Mouse (Mus musculus) midbrain, embryonic 15.5 days (tissue): Measurements from ENCODE around the gene Bahd1. TPM values are rescaled to one million over a fixed set of nuclear protein-coding genes. Genes with fewer than 3 reads are reported as not detected.

Source experiments
- ATAC-seq: fragments of 200-750 bp; cut with Nextera tagmentation; replicated peaks from 2 replicates; pipeline ENCODE4 v1.8.0; 2017; ENCODE audit warnings: moderate TSS enrichment
- H3K27ac ChIP-seq: fragments of 300-500 bp; sonication (generic); 2 replicates; pipeline ENCODE4 v1.5.1; 2015; ENCODE audit warnings: mild to moderate bottlenecking, inconsistent platforms
- H3K27me3 ChIP-seq: fragments of 300-500 bp; sonication (generic); replicated peaks from 2 replicates; pipeline ENCODE4 v1.6.1; 2015; ENCODE audit warnings: inconsistent platforms
- H3K36me3 ChIP-seq: fragments of 300-500 bp; sonication (generic); replicated peaks from 2 replicates; pipeline ENCODE4 v1.6.1; 2015; ENCODE audit warnings: inconsistent platforms
- H3K4me1 ChIP-seq: fragments of 300-500 bp; sonication (generic); 2 replicates; pipeline ENCODE4 v1.6.1; 2015; ENCODE audit warnings: inconsistent platforms
- H3K4me2 ChIP-seq: fragments of 300-500 bp; sonication (generic); 2 replicates; pipeline ENCODE4 v1.6.1; 2015; ENCODE audit warnings: inconsistent platforms, mild to moderate bottlenecking, moderate library complexity
- H3K4me3 ChIP-seq: fragments of 300-500 bp; sonication (generic); 2 replicates; pipeline ENCODE4 v1.5.1; 2015; ENCODE audit warnings: mild to moderate bottlenecking, inconsistent platforms
- H3K9ac ChIP-seq: fragments of 300-500 bp; sonication (generic); 2 replicates; pipeline ENCODE4 v1.6.1; 2015; ENCODE audit warnings: mild to moderate bottlenecking, inconsistent platforms
- H3K9me3 ChIP-seq: fragments of 300-500 bp; sonication (generic); 2 replicates; pipeline ENCODE4 v1.6.1; 2016; ENCODE audit warnings: inconsistent platforms
- WGBS: fragments of 180-500 bp; shearing (Covaris S2); methylation state at CpG from one replicate; pipeline ENCODE4 v1.1.7; 2015; ENCODE audit warnings: mixed read lengths; 5-methylcytosine and 5-hydroxymethylcytosine counted together
- polyA plus RNA-seq: library from polyadenylated mRNA; unstranded; fragments of >200 nt; fragmentation: Nextera tagmentation; extraction: Ambion mirVana; gene quantifications from 2 replicates; pipeline ENCODE4 v1.2.1, GENCODE M21; 2015

The Bahd1 gene
- polyA plus RNA-seq, 1 experiment from 2014 or later: 8.4 TPM

- 2% methylated on average over 32 of the region's 32 CpGs for whole genome bisulfite sequencing
Observed at GRCm38 (mm10) chr2:118882840-118883679, 17.1 kb upstream of the Bahd1 start.

DNA sequence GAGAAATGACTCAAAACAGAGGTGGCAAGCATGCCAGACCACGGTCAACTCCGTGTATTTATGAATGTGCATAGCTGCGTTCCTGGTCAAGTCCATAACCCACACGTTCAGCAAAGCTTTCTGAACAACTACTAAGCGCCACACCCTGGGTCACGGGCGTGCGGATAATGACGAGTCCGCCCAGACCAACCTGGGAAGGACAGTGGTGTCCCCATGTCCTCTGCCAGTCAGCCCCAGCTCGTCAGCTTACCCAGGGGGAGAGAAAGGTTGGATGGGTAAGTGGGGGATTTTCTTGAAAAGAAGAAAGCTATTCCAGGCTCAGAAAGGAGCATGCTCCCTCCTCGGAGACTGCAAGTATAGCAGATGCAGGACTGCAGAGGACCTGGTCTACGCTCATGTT, 12.7 kb upstream of the Bahd1 start:
- Histone ChIP-seq H3K4me2 (peak overlapping the region; percentile 35), H3K27ac (no peak overlapping the region), H3K9me3 (no peaks in the 10 kb centered on the region), H3K9ac (no peak overlapping the region), H3K27me3 (0 out of 2 replicates have a peak, but pooled peaks cover 6% of the 10 kb centered on the region), H3K4me3 (0 out of 2 replicates have a peak overlapping the region, but pooled peaks have one; percentile 9), H3K4me1 (peaks cover 6% of the 10 kb centered on the region), H3K36me3 (no peaks in the 10 kb centered on the region)
- WGBS: 65% methylated on average over 13 of the region's 13 CpGs
- ATAC-seq: no peak

More at GRCm38 (mm10) chr2:118882840-118883679, 17.1 kb upstream of the Bahd1 start:
- ATAC-seq: peak; percentile 85
- peaks cover 6% of the 10 kb centered on the region for H3K4me1 ChIP-seq
- no peak overlapping the region for H3K27ac ChIP-seq
- peak overlapping the region; percentile 39 for H3K4me3 ChIP-seq
- H3K4me2 ChIP-seq: peak overlapping the region; percentile 80
- 0 out of 2 replicates have a peak, but pooled peaks cover 6% of the 10 kb centered on the region for H3K27me3 ChIP-seq
- H3K36me3 ChIP-seq: no peaks in the 10 kb centered on the region
- peak overlapping the region; percentile 30 for H3K9ac ChIP-seq
- no peaks in the 10 kb centered on the region for H3K9me3 ChIP-seq

GRCm38 (mm10) chr2:118887845-118888548, 12.2 kb upstream of the Bahd1 start:
- peaks cover 6% of the 10 kb centered on the region for H3K4me1 ChIP-seq
- peak; percentile 63 for ATAC-seq
- peak overlapping the region; percentile 35 for H3K4me2 ChIP-seq
- no peaks in the 10 kb centered on the region for H3K9me3 ChIP-seq
- no peak overlapping the region for H3K9ac ChIP-seq
- WGBS: 25% methylated on average over 14 of the region's 14 CpGs
- H3K27me3 ChIP-seq: peaks cover 9% of the 10 kb centered on the region; the same call in 1 of the 2 replicates
- H3K36me3 ChIP-seq: no peaks in the 10 kb centered on the region
- H3K4me3 ChIP-seq: 0 out of 2 replicates have a peak overlapping the region, but pooled peaks have one; percentile 9
- H3K27ac ChIP-seq: no peak overlapping the region

- Histone ChIP-seq H3K4me1 (peaks cover 8% of the 10 kb centered on the region), H3K36me3 (no peaks in the 10 kb centered on the region), H3K27me3 (peaks cover 28% of the 10 kb centered on the region), H3K9ac (no peak overlapping the region), H3K27ac (no peak overlapping the region), H3K4me2 (no peak overlapping the region), H3K9me3 (no peaks in the 10 kb centered on the region), H3K4me3 (no peak overlapping the region)
- 93% methylated on average over 4 of the region's 4 CpGs for WGBS
- ATAC-seq: no peak
Observed at GRCm38 (mm10) chr2:118891173-118891572, 9.0 kb upstream of the Bahd1 start.

GRCm38 (mm10) chr2:118895990-118896913, 3.9 kb upstream of the Bahd1 start:
- peak overlapping the region; percentile 41 for H3K4me3 ChIP-seq
- WGBS: under 1% methylated on average over 38 of the region's 38 CpGs
- ATAC-seq: no peak
- H3K36me3 ChIP-seq: no peaks in the 10 kb centered on the region
- no peaks in the 10 kb centered on the region for H3K9me3 ChIP-seq
- H3K4me1 ChIP-seq: peaks cover 34% of the 10 kb centered on the region
- H3K9ac ChIP-seq: peak overlapping the region; percentile 40
- H3K27ac ChIP-seq: no peak overlapping the region
- peaks cover 64% of the 10 kb centered on the region for H3K27me3 ChIP-seq
- H3K4me2 ChIP-seq: peak overlapping the region; percentile 80

GRCm38 (mm10) chr2:118896914-118897291, 3.3 kb upstream of the Bahd1 start:
- Histone ChIP-seq H3K27ac (no peak overlapping the region), H3K4me1 (peaks cover 34% of the 10 kb centered on the region), H3K27me3 (peaks cover 64% of the 10 kb centered on the region), H3K9me3 (no peaks in the 10 kb centered on the region), H3K36me3 (no peaks in the 10 kb centered on the region), H3K9ac (peak overlapping the region; percentile 40), H3K4me2 (peak overlapping the region; percentile 80), H3K4me3 (peak overlapping the region; percentile 41)
- WGBS: 0% methylated on average over 13 of the region's 13 CpGs
- no peak for ATAC-seq

GRCm38 (mm10) chr2:118897392-118897791, 2.8 kb upstream of the Bahd1 start:
- H3K9ac ChIP-seq: no peak overlapping the region
- peaks cover 64% of the 10 kb centered on the region for H3K27me3 ChIP-seq
- H3K4me3 ChIP-seq: peak overlapping the region; percentile 41; the same call in 1 of the 2 replicates
- peaks cover 34% of the 10 kb centered on the region for H3K4me1 ChIP-seq
- 4% methylated on average over 7 of the region's 7 CpGs for WGBS
- H3K36me3 ChIP-seq: no peaks in the 10 kb centered on the region
- peak overlapping the region; percentile 80 for H3K4me2 ChIP-seq
- H3K27ac ChIP-seq: no peak overlapping the region
- no peaks in the 10 kb centered on the region for H3K9me3 ChIP-seq
- no peak for ATAC-seq

DNA sequence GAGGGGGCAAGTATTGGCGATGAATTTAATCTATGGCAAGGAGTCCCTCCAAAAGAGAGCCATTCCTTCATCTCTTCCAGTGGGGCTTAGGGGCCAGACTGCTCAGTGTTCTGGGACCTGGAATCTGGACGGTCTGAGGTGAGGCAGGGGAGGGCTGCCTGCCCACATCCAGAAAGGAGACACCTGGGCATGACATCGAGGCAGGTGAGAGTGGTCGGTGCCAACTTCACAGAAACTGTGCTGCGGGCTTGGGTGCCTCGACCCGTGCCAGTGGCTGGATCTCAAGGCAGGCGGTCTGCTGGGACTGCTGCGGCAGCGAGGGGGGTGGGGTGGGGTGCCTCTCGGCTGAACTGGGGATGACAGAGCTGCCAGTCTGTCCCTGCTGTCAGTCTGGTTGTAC, 2.4 kb upstream of the Bahd1 start:
- no peak overlapping the region for H3K9ac ChIP-seq

DNA sequence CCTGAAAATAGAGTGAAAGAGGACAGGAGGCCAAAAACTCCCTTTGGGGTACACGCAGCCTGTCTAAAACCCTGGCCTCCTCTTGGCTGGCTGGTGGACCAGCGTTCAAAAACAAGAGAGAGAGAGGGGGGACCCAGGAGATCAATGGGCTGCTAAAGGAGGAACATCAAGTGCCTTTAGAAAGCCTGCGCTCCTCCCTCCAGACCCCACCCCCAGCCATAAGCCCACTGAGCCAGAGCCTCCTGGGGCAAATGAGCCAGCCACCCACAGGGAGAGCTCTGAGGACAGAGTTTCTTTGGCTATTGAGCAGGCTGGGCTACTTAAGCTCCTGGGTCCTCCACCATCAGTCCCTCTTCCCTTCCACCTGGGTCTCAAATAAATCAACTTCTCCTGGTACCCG, 1.4 kb upstream of the Bahd1 start:
- Histone ChIP-seq H3K27me3 (peaks cover 58% of the 10 kb centered on the region), H3K4me2 (no peak overlapping the region), H3K9ac (no peak overlapping the region), H3K9me3 (no peaks in the 10 kb centered on the region), H3K36me3 (no peaks in the 10 kb centered on the region), H3K27ac (no peak overlapping the region), H3K4me1 (peaks cover 45% of the 10 kb centered on the region), H3K4me3 (no peak overlapping the region)
- 4% methylated on average over 4 of the region's 4 CpGs for WGBS
- no peak for ATAC-seq

More for the DNA sequence above, 2.4 kb upstream of the Bahd1 start:
- Histone ChIP-seq H3K27ac (no peak overlapping the region), H3K9me3 (no peaks in the 10 kb centered on the region), H3K36me3 (no peaks in the 10 kb centered on the region), H3K27me3 (peaks cover 63% of the 10 kb centered on the region), H3K4me2 (no peak overlapping the region; the same call in 1 of the 2 replicates), H3K4me1 (peaks cover 35% of the 10 kb centered on the region), H3K4me3 (no peak overlapping the region)
- 0% methylated on average over 11 of the region's 11 CpGs for WGBS
- no peak for ATAC-seq

DNA sequence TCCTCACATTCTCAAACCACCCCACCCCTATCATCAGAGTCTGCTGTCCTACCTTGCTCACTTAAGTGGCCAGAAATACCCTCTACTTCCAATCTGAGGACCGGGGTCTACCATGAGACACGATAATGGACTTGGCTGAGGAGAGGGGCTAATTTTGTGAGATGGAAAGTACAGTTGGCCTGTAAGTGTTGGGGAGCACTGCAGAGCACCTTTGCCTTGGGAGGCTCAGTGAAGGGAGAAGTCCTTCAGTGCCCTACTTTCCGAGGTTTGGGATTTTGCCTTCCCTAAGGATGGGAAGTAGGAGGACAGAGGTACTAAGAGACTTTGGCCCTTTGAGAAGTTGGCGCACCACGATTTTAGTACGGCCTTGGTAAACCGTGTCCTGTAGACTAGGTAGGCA, 871 bp upstream of the Bahd1 start:
- no peaks in the 10 kb centered on the region for H3K36me3 ChIP-seq
- H3K4me2 ChIP-seq: no peak overlapping the region
- H3K9ac ChIP-seq: no peak overlapping the region
- WGBS: 9% methylated on average over 7 of the region's 7 CpGs
- no peaks in the 10 kb centered on the region for H3K9me3 ChIP-seq
- H3K4me1 ChIP-seq: peaks cover 50% of the 10 kb centered on the region
- no peak overlapping the region for H3K27ac ChIP-seq
- H3K27me3 ChIP-seq: peaks cover 53% of the 10 kb centered on the region
- no peak overlapping the region for H3K4me3 ChIP-seq
- no peak for ATAC-seq

GRCm38 (mm10) chr2:118900826-118901140, 606 bp downstream of the Bahd1 start:
- no peaks in the 10 kb centered on the region for H3K9me3 ChIP-seq
- no peaks in the 10 kb centered on the region for H3K36me3 ChIP-seq
- peak overlapping the region; percentile 42 for H3K9ac ChIP-seq
- WGBS: 0% methylated on average over 11 of the region's 11 CpGs
- ATAC-seq: no peak; the same call in 1 of the 2 replicates
- peaks cover 40% of the 10 kb centered on the region for H3K27me3 ChIP-seq
- peak overlapping the region; percentile 96 for H3K4me2 ChIP-seq
- peak overlapping the region; percentile 94 for H3K4me3 ChIP-seq
- H3K27ac ChIP-seq: no peak overlapping the region
- peaks cover 60% of the 10 kb centered on the region for H3K4me1 ChIP-seq
